Mouse (Mus musculus) MEL (cell line): ENCODE results near the gene Stk26. TPM values are rescaled to one million over a fixed set of nuclear protein-coding genes. Genes with fewer than 3 reads are reported as not detected.

Experiments used
- DNase-seq: peaks from one replicate; pipeline ENCODE4 v3.0.0; 2011; ENCODE audit warnings: low read depth, low spot score
- H3K27ac ChIP-seq: 2 replicates; pipeline ENCODE4 v1.5.1; 2012; ENCODE audit warnings: low read depth, mild to moderate bottlenecking, control low read depth, low read length, moderate library complexity; ENCODE audit not compliant: control insufficient read depth
- H3K27me3 ChIP-seq, 2 experiments: fragments of 150-350 bp in 1 of 2; sonication (generic) in 1 of 2; 2 replicates each; pipeline ENCODE4 v1.6.1; 2012; ENCODE audit warnings: low read length in 2 of 2, mild to moderate bottlenecking in 2 of 2, improper control_type of control experiment in 1 of 2, moderate library complexity in 1 of 2; ENCODE audit not compliant: insufficient read depth in 2 of 2, control insufficient read depth in 1 of 2
- H3K36me3 ChIP-seq, 2 experiments: 2 replicates each; pipeline ENCODE4 v1.6.1; 2012 to 2014; ENCODE audit warnings: low read length in 2 of 2, improper control_type of control experiment in 1 of 2, inconsistent platforms in 1 of 2, mild to moderate bottlenecking in 1 of 2; ENCODE audit not compliant: insufficient read depth in 2 of 2, control insufficient read depth in 1 of 2
- H3K4me1 ChIP-seq, 2 experiments: fragments of 150-350 bp in 1 of 2; sonication (generic) in 1 of 2; 2 replicates each; pipeline ENCODE4 v1.6.1; 2012; ENCODE audit warnings: low read length in 2 of 2, improper control_type of control experiment in 1 of 2, mild to moderate bottlenecking in 1 of 2; ENCODE audit not compliant: insufficient read depth in 2 of 2, control insufficient read depth in 1 of 2
- H3K4me3 ChIP-seq, 2 experiments: fragments of 150-350 bp in 1 of 2; sonication (generic) in 1 of 2; 2 replicates each; pipeline ENCODE4 v1.5.1; 2012; ENCODE audit warnings: low read depth in 2 of 2, low read length in 2 of 2, mild to moderate bottlenecking in 2 of 2, moderate library complexity in 2 of 2, control low read depth in 1 of 2, improper control_type of control experiment in 1 of 2; ENCODE audit not compliant: control insufficient read depth in 1 of 2, insufficient read depth in 1 of 2
- H3K79me2 ChIP-seq: 2 replicates; pipeline ENCODE4 v1.6.1; 2012; ENCODE audit warnings: mild to moderate bottlenecking, low read length, moderate library complexity; ENCODE audit not compliant: control insufficient read depth, poor library complexity, insufficient read depth
- H3K9ac ChIP-seq: 2 replicates; pipeline ENCODE4 v1.6.1; 2012; ENCODE audit warnings: low read depth, mild to moderate bottlenecking, control low read depth, low read length, moderate library complexity; ENCODE audit not compliant: control insufficient read depth, poor library complexity, severe bottlenecking
- H3K9me3 ChIP-seq: fragments of 150-350 bp; sonication (generic); replicated peaks from 2 replicates; pipeline ENCODE4 v1.6.1; 2012; ENCODE audit warnings: mild to moderate bottlenecking, low read length, improper control_type of control experiment, moderate library complexity; ENCODE audit not compliant: insufficient read depth
- BHLHE40 ChIP-seq: IDR thresholded peaks from 2 replicates; pipeline ENCODE4 v1.6.1; 2012; ENCODE audit warnings: low read depth, mild to moderate bottlenecking, inconsistent platforms, low read length, improper control_type of control experiment, borderline replicate concordance
- CTCF ChIP-seq, 3 experiments: IDR thresholded peaks in 2 of 3; conservative IDR thresholded peaks in 1 of 3; 2 replicates each; pipeline ENCODE4 v1.5.1; 2011 to 2012; ENCODE audit warnings: low read length in 3 of 3, low read depth in 2 of 3, mild to moderate bottlenecking in 2 of 3, improper control_type of control experiment in 1 of 3, inconsistent platforms in 1 of 3, mixed read lengths in 1 of 3, moderate library complexity in 1 of 3; ENCODE audit not compliant: control insufficient read depth in 1 of 3, insufficient read depth in 1 of 3, poor library complexity in 1 of 3, severe bottlenecking in 1 of 3
- E2F4 ChIP-seq: IDR thresholded peaks from 2 replicates; pipeline ENCODE4 v1.6.1; 2011; ENCODE audit warnings: low read depth, low read length, improper control_type of control experiment, borderline replicate concordance
- ELF1 ChIP-seq: IDR thresholded peaks from 2 replicates; pipeline ENCODE4 v1.6.1; 2014; ENCODE audit warnings: low read depth, mild to moderate bottlenecking, inconsistent platforms, low read length, improper control_type of control experiment, moderate library complexity
- ETS1 ChIP-seq: IDR thresholded peaks from 2 replicates; pipeline ENCODE4 v1.6.1; 2012; ENCODE audit warnings: low read depth, mild to moderate bottlenecking, inconsistent platforms, low read length, improper control_type of control experiment, moderate library complexity
- GATA1 ChIP-seq: IDR thresholded peaks from 2 replicates; pipeline ENCODE4 v1.6.1; 2011; ENCODE audit warnings: low read depth, low read length, improper control_type of control experiment
- MAFK ChIP-seq: IDR thresholded peaks from 2 replicates; pipeline ENCODE4 v1.6.1; 2011; ENCODE audit warnings: low read depth, mild to moderate bottlenecking, low read length, improper control_type of control experiment, borderline replicate concordance
- MEF2A ChIP-seq: IDR thresholded peaks from 2 replicates; pipeline ENCODE4 v1.6.1; 2014; ENCODE audit warnings: low read depth, mild to moderate bottlenecking, inconsistent platforms, low read length, improper control_type of control experiment; ENCODE audit not compliant: poor library complexity, insufficient replicate concordance, severe bottlenecking; ENCODE audit errors: extremely low read depth
- MYC ChIP-seq: IDR thresholded peaks from 2 replicates; pipeline ENCODE4 v1.6.1; 2011; ENCODE audit warnings: low read depth, mild to moderate bottlenecking, low read length, improper control_type of control experiment, moderate library complexity
- NELFE ChIP-seq: IDR thresholded peaks from 2 replicates; pipeline ENCODE4 v1.6.1; 2011; ENCODE audit warnings: low read depth, low read length, improper control_type of control experiment
- NRF1 ChIP-seq: IDR thresholded peaks from 2 replicates; pipeline ENCODE4 v1.6.1; 2014; ENCODE audit warnings: low read depth, mild to moderate bottlenecking, inconsistent platforms, low read length, improper control_type of control experiment, moderate library complexity; ENCODE audit not compliant: poor library complexity, insufficient read depth, severe bottlenecking
- POLR2A ChIP-seq, 2 experiments: IDR thresholded peaks; 2 replicates each; pipeline ENCODE4 v1.6.1; 2011 to 2012; ENCODE audit warnings: low read length in 2 of 2, mild to moderate bottlenecking in 2 of 2, control low read depth in 1 of 2, improper control_type of control experiment in 1 of 2, low read depth in 1 of 2, moderate library complexity in 1 of 2; ENCODE audit not compliant: control insufficient read depth in 1 of 2, insufficient read depth in 1 of 2, poor library complexity in 1 of 2
- POLR2AphosphoS2 ChIP-seq: IDR thresholded peaks from 2 replicates; pipeline ENCODE4 v1.6.1; 2011; ENCODE audit warnings: low read length, improper control_type of control experiment
- POLR2AphosphoS5 ChIP-seq: IDR thresholded peaks from 2 replicates; pipeline ENCODE4 v1.6.1; 2012; ENCODE audit warnings: low read depth, borderline replicate concordance, mild to moderate bottlenecking, inconsistent platforms, low read length, moderate library complexity, mixed read lengths
- SIN3A ChIP-seq: IDR thresholded peaks from 2 replicates; pipeline ENCODE4 v1.6.1; 2012; ENCODE audit warnings: low read length, improper control_type of control experiment, inconsistent platforms
- SMC3 ChIP-seq: IDR thresholded peaks from 2 replicates; pipeline ENCODE4 v1.6.1; 2011; ENCODE audit warnings: low read depth, low read length, improper control_type of control experiment
- TBP ChIP-seq: IDR thresholded peaks from 2 replicates; pipeline ENCODE4 v1.8.0; 2011; ENCODE audit warnings: low read depth, low read length, improper control_type of control experiment
- TCF12 ChIP-seq: IDR thresholded peaks from 2 replicates; pipeline ENCODE4 v1.6.1; 2014; ENCODE audit warnings: low read depth, mild to moderate bottlenecking, inconsistent platforms, low read length, improper control_type of control experiment, moderate library complexity
- USF2 ChIP-seq, 2 experiments: IDR thresholded peaks; 2 replicates each; pipeline ENCODE4 v1.6.1; 2011 to 2012; ENCODE audit warnings: improper control_type of control experiment in 2 of 2, low read length in 2 of 2, borderline replicate concordance in 1 of 2, inconsistent platforms in 1 of 2, low read depth in 1 of 2, mild to moderate bottlenecking in 1 of 2; ENCODE audit not compliant: insufficient read depth in 1 of 2
- ZKSCAN1 ChIP-seq: IDR thresholded peaks from 2 replicates; pipeline ENCODE4 v1.6.1; 2012; ENCODE audit warnings: low read depth, mild to moderate bottlenecking, inconsistent platforms, low read length, improper control_type of control experiment, moderate library complexity
- ZMIZ1 ChIP-seq: IDR thresholded peaks from 2 replicates; pipeline ENCODE4 v1.6.1; 2012; ENCODE audit warnings: low read depth, mild to moderate bottlenecking, inconsistent platforms, low read length, improper control_type of control experiment, moderate library complexity
- polyA plus RNA-seq, 2 experiments: library from polyadenylated mRNA; stranded (reverse) in 1 of 2; unstranded in 1 of 2; fragments of >175 nt in 1 of 2; fragments of >200 nt in 1 of 2; gene quantifications; 2 replicates each; pipeline versions ENCODE4 v1.2.1 to v1.2.4; 2012; ENCODE audit warnings: low replicate concordance in 2 of 2, low read depth in 1 of 2; ENCODE audit not compliant: insufficient read length in 2 of 2, insufficient read depth in 1 of 2, missing spikeins in 1 of 2
- total RNA-seq: library from RNA; depleted of rRNA; stranded (reverse); fragments of 300-350 nt; gene quantifications from 2 replicates; pipeline ENCODE4 v1.2.3, GENCODE M21; 2012

The Stk26 gene
- total and polyA plus RNA-seq, 3 experiments, result 8.7 to 10.6 TPM; not detected in 1

- H3K79me2 ChIP-seq, result no peaks in the 10 kb centered on the region
- H3K4me3 ChIP-seq, result no peak overlapping the region
- H3K9me3 ChIP-seq, result no peaks in the 10 kb centered on the region
- no peaks in the 10 kb centered on the region for H3K4me1 ChIP-seq
- TF ChIP-seq ZKSCAN1 (no peak), ELF1 (no peak), POLR2AphosphoS5 (no peak), MYC (no peak), ETS1 (no peak), MAFK (no peak), ZMIZ1 (no peak), TBP (no peak), POLR2A (IDR thresholded peaks at IDR 0.05; ENCODE audit: control insufficient read depth in 1 of 2, insufficient read depth in 1 of 2, low read depth in 1 of 2, low read length in 2 of 2, poor library complexity in 1 of 2) (no peak), POLR2AphosphoS2 (no peak), GATA1 (no peak), TCF12 (no peak), SMC3 (no peak), SIN3A (no peak), USF2 (IDR thresholded peaks at IDR 0.05; ENCODE audit: borderline replicate concordance in 1 of 2, insufficient read depth in 1 of 2, low read depth in 1 of 2, low read length in 2 of 2) (no peak), MEF2A (no peak), E2F4 (no peak), NELFE (no peak), NRF1 (no peak), CTCF (IDR thresholded peaks at IDR 0.05 in 2 of 3, conservative IDR thresholded peaks at IDR 0.05 in 1 of 3; ENCODE audit: control insufficient read depth in 1 of 3, insufficient read depth in 1 of 3, low read depth in 2 of 3, low read length in 3 of 3, poor library complexity in 1 of 3, severe bottlenecking in 1 of 3) (no peak)
- no peak for DNase-seq
- H3K36me3 ChIP-seq, result peaks cover 0 to 3% of the 10 kb centered on the region in 2 experiments; a peak in 2 of 4 replicates
- H3K9ac ChIP-seq, result no peak overlapping the region
- H3K27me3 ChIP-seq, result no peaks in the 10 kb centered on the region
- H3K27ac ChIP-seq, result no peak overlapping the region
Observed at GRCm38 (mm10) chrX:50850428-50851184, 9.8 kb downstream of the Stk26 start.

DNA sequence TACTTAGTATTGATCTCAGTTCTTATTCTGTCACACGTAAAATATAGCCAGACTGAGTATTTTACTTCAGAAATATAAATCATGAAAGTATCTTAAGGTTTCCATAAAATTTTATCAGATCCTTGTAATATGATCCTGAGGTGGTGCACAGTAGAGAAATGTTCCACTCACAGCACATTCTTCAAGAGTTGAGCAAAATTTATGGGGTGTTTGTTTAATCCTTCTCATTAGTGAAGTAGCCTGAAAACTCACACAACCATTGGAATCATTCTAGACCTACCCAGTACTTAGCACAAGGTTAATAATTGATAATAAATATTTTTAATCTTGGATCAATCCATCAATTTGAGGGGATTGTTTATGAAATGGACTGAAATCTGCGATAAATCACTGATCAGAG is 22.9 kb downstream of the Stk26 start:
- Histone ChIP-seq H3K79me2 (no peaks in the 10 kb centered on the region), H3K9me3 (no peaks in the 10 kb centered on the region), H3K27me3 (no peaks in the 10 kb centered on the region), H3K36me3 (no peaks in the 10 kb centered on the region), H3K4me1 (no peaks in the 10 kb centered on the region), H3K27ac (no peak overlapping the region), H3K4me3 (no peak overlapping the region), H3K9ac (no peak overlapping the region)
- TF ChIP-seq BHLHE40, result no peak
- DNase-seq, result no peak
